Mouse (Mus musculus): Measurements from ENCODE around the gene F2r.

DNA sequence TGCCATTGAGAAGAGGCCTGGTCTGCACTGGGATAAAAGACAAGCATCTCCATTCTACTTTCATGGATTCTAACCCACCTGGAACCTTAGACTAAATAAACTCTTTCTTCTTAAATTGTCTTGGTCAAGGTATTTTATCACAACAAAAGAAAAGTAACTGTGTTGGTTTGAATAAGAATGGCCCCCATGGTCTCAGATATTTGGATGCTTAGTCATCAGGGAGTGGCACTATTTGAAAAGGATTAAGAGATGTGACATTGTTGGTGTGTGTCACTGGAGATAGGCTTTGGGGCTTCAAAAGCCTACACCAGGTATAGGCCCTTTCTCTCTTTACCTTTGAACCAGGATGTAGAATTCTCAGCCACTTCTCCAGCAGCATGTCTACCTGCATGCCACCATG lies 49.0 kb downstream of the F2r start:
- TF ChIP-seq CTCF (IDR thresholded peaks at IDR 0.05; ENCODE audit: extremely low read depth, insufficient read length, insufficient replicate concordance, low read depth, low read length) = no peak
- TF ChIP-seq POLR2A (IDR thresholded peaks at IDR 0.05; ENCODE audit: low read depth, low read length) = no peak

Data from small intestine, adult 2 months (tissue).